Mouse (Mus musculus) C2C12 (cell line): ENCODE results near the gene Exoc8.

Experiments used
- CEBPB ChIP-seq: IDR thresholded peaks from one replicate; pipeline ENCODE4 v1.6.1; 2011; ENCODE audit warnings: low read depth, mild to moderate bottlenecking, control low read depth, moderate library complexity
- CTCF ChIP-seq: IDR thresholded peaks from one replicate; pipeline ENCODE4 v1.5.1; 2011; ENCODE audit not compliant: control insufficient read depth, insufficient read depth, insufficient read length
- USF1 ChIP-seq: IDR thresholded peaks from one replicate; pipeline ENCODE4 v1.6.1; 2011; ENCODE audit warnings: low read depth, mild to moderate bottlenecking, control low read depth, moderate library complexity

GRCm38 (mm10) chr8:124888385-124888784 lies 9.1 kb downstream of the Exoc8 start:
- TF ChIP-seq CTCF (no peak), USF1 (no peak), CEBPB (no peak)
